ENCODE assay signal across 9 mouse cellular contexts in genomic region chr3:94364154-94364526, GRCm38 (mm10). TPM values are rescaled to one million over a fixed set of nuclear protein-coding genes. Genes with fewer than 3 reads are reported as not detected.
DNase-seq lines count a peak whose midpoint lies in the region; ATAC-seq lines count a peak whose summit lies in the region.
"Had no signal": no experiment of that assay in that cellular context is flagged by ENCODE, and none has a peak within 500 bp of the region (broad histone marks: within the 10 kb centered on the region; RNA-seq: fewer than 3 reads in every experiment).

No protein-coding gene starts in this region.

- WGBS in limb, embryonic 13.5 days = 4% methylated on average over 23 of the region's 23 CpGs
- WGBS in stomach, embryonic 16.5 days = 4% methylated on average over 23 of the region's 23 CpGs

- H3K9me3 ChIP-seq in limb, embryonic 13.5 days = no peaks in the 10 kb centered on the region
- no peaks in the 10 kb centered on the region for H3K9me3 ChIP-seq in stomach, embryonic 16.5 days (replicated peaks; ENCODE audit: control insufficient read depth, low read length)

- H3K4me2 ChIP-seq in limb, embryonic 13.5 days (replicated peaks) = peak overlapping the region; percentile 88
- H3K4me2 ChIP-seq in stomach, embryonic 16.5 days (ENCODE audit: low read depth, low read length) = peak overlapping the region; percentile 92

- no peak overlapping the region for H3K27ac ChIP-seq in limb, embryonic 13.5 days
- no peak overlapping the region for H3K27ac ChIP-seq in stomach, embryonic 16.5 days (ENCODE audit: low read length)
- H3K27ac ChIP-seq: macrophage had no signal

- DNase-seq in cerebellum, adult 9-11 months = peak; percentile 52
- DNase-seq in cerebellum, adult 11-12 months = no peak
- peak; percentile 61 for DNase-seq in retina, embryonic 14.5 days (ENCODE audit: low spot score)
- DNase-seq in retina, postnatal 1 day = no peak
- DNase-seq in adrenal gland, postnatal 36 days = no peak
- DNase-seq in ovary, postnatal 10 days (ENCODE audit: low spot score) = no peak

- peaks cover 9% of the 10 kb centered on the region; the same call in 1 of the 2 replicates for H3K4me1 ChIP-seq in limb, embryonic 13.5 days
- H3K4me1 ChIP-seq in stomach, embryonic 16.5 days (ENCODE audit: control insufficient read depth, insufficient read depth, low read length) = no peaks in the 10 kb centered on the region

- H3K36me3 ChIP-seq in limb, embryonic 13.5 days = no peaks in the 10 kb centered on the region
- H3K36me3 ChIP-seq in stomach, embryonic 16.5 days (ENCODE audit: control insufficient read depth, insufficient read depth, low read length) = no peaks in the 10 kb centered on the region

- peak; percentile 55 for ATAC-seq in limb, embryonic 13.5 days (ENCODE audit: low FRiP score, low read depth)
- ATAC-seq in stomach, embryonic 16.5 days (ENCODE audit: insufficient read depth, low FRiP score) = no peak

- peak overlapping the region; percentile 69 for H3K4me3 ChIP-seq in limb, embryonic 13.5 days
- H3K4me3 ChIP-seq in stomach, embryonic 16.5 days (replicated peaks; ENCODE audit: low read length) = peak overlapping the region; percentile 57

- peak overlapping the region; percentile 88 for H3K9ac ChIP-seq in limb, embryonic 13.5 days
- peak overlapping the region; percentile 82 for H3K9ac ChIP-seq in stomach, embryonic 16.5 days (ENCODE audit: low read length)

- H3K27me3 ChIP-seq in limb, embryonic 13.5 days = peaks cover 44% of the 10 kb centered on the region
- no peaks in the 10 kb centered on the region for H3K27me3 ChIP-seq in stomach, embryonic 16.5 days (ENCODE audit: control insufficient read depth, insufficient read depth, low read length)

RNA-seq across cellular contexts. Expression of gene C2cd4d, which starts 1.9 kb away (rescaled TPM):
- polyA plus RNA-seq in limb, embryonic 13.5 days (2015; fragmentation: Nextera tagmentation; extraction: Ambion mirVana) = 2.5 and 3.1 TPM in 2 replicates
- 0.35 and 0.65 TPM in 2 replicates for polyA plus RNA-seq in stomach, embryonic 16.5 days (2015; fragmentation: Nextera tagmentation; extraction: Ambion mirVana)
- total RNA-seq in adrenal gland, postnatal 36 days (2021) = under 1 TPM; 0.36 to 0.40 TPM
- polyA plus RNA-seq: macrophage had no signal

RNA-seq across cellular contexts. Expression of gene Rorc, which starts 8.5 kb away (rescaled TPM):
- polyA plus RNA-seq in limb, embryonic 13.5 days (2015; fragmentation: Nextera tagmentation; extraction: Ambion mirVana) = 0.98 and 1.0 TPM in 2 replicates
- polyA plus RNA-seq in stomach, embryonic 16.5 days (2015; fragmentation: Nextera tagmentation; extraction: Ambion mirVana) = 7.4 and 8.6 TPM in 2 replicates
- total RNA-seq in adrenal gland, postnatal 36 days (2021) = 10 to 100 TPM; 19.0 to 20.2 TPM
- polyA plus RNA-seq: macrophage had no signal

RNA-seq across cellular contexts. Expression of gene Them5, which starts 22.2 kb away (rescaled TPM):
- polyA plus RNA-seq in limb, embryonic 13.5 days (2015; fragmentation: Nextera tagmentation; extraction: Ambion mirVana) = 2.3 and 2.4 TPM in 2 replicates
- polyA plus RNA-seq in stomach, embryonic 16.5 days (2015; fragmentation: Nextera tagmentation; extraction: Ambion mirVana) = 32.1 and 49.6 TPM in 2 replicates
- total RNA-seq in adrenal gland, postnatal 36 days (2021) = not detected
- polyA plus RNA-seq: macrophage had no signal

RNA-seq across cellular contexts. Expression of gene Lingo4, which starts 34.2 kb away (rescaled TPM):
- polyA plus RNA-seq in limb, embryonic 13.5 days (2015; fragmentation: Nextera tagmentation; extraction: Ambion mirVana) = 0.06 and 0.14 TPM in 2 replicates
- 0.44 and 0.51 TPM in 2 replicates for polyA plus RNA-seq in stomach, embryonic 16.5 days (2015; fragmentation: Nextera tagmentation; extraction: Ambion mirVana)
- under 1 TPM; 0.66 to 0.73 TPM for total RNA-seq in adrenal gland, postnatal 36 days (2021)
- polyA plus RNA-seq: macrophage had no signal

RNA-seq across cellular contexts. Expression of gene Tdrkh, which starts 48.9 kb away (rescaled TPM):
- polyA plus RNA-seq in limb, embryonic 13.5 days (2015; fragmentation: Nextera tagmentation; extraction: Ambion mirVana) = 8.4 and 8.9 TPM in 2 replicates
- 6.4 and 8.2 TPM in 2 replicates for polyA plus RNA-seq in stomach, embryonic 16.5 days (2015; fragmentation: Nextera tagmentation; extraction: Ambion mirVana)
- 10 to 100 TPM in 1 of 2 experiments, 1 to 10 TPM in 1; 7.4 to 10.6 TPM for total RNA-seq in adrenal gland, postnatal 36 days (2021)

Comparison
In these comparisons a context has a peak if more than half of its experiments do, and no peak if none do; other contexts are left out.
1. DNase-seq: peak in cerebellum, adult 9-11 months (single experiment) and retina, embryonic 14.5 days (single experiment); none in cerebellum, adult 11-12 months (single experiment), retina, postnatal 1 day (single experiment), adrenal gland, postnatal 36 days (0 of 2) and ovary, postnatal 10 days (single experiment).